Mouse (Mus musculus) testis, adult 2 months (tissue): Measurements from ENCODE around the gene Cxcl2. TPM values are rescaled to one million over a fixed set of nuclear protein-coding genes. Genes with fewer than 3 reads are reported as not detected.

Experiments
- H3K27ac ChIP-seq: fragments of 200-500 bp; 2 replicates; pipeline ENCODE4 v1.5.1; 2012; ENCODE audit warnings: low read depth, low read length; ENCODE audit not compliant: control insufficient read depth, insufficient read depth
- H3K27me3 ChIP-seq: fragments of 200-500 bp; 2 replicates; pipeline ENCODE4 v1.6.1; 2012; ENCODE audit warnings: mild to moderate bottlenecking, low read length, moderate library complexity; ENCODE audit not compliant: control insufficient read depth, insufficient read depth
- H3K36me3 ChIP-seq: fragments of 200-500 bp; 2 replicates; pipeline ENCODE4 v1.6.1; 2012; ENCODE audit warnings: mild to moderate bottlenecking, low read length; ENCODE audit not compliant: control insufficient read depth, insufficient read depth
- H3K4me1 ChIP-seq: fragments of 200-500 bp; 2 replicates; pipeline ENCODE4 v1.6.1; 2012; ENCODE audit warnings: low read length; ENCODE audit not compliant: control insufficient read depth, insufficient read depth
- H3K4me3 ChIP-seq: fragments of 200-500 bp; 2 replicates; pipeline ENCODE4 v1.5.1; 2012; ENCODE audit warnings: low read depth, mild to moderate bottlenecking, low read length, moderate library complexity, mixed read lengths; ENCODE audit not compliant: control insufficient read depth
- CTCF ChIP-seq: fragments of 200-500 bp; IDR thresholded peaks from 2 replicates; pipeline ENCODE4 v1.5.1; 2012; ENCODE audit warnings: low read depth, mild to moderate bottlenecking, inconsistent platforms, low read length, moderate library complexity; ENCODE audit not compliant: control insufficient read depth, insufficient read depth, insufficient replicate concordance
- POLR2A ChIP-seq: fragments of 200-500 bp; IDR thresholded peaks from 2 replicates; pipeline ENCODE4 v1.6.1; 2012; ENCODE audit warnings: low read depth, mild to moderate bottlenecking, inconsistent platforms, low read length, moderate library complexity; ENCODE audit not compliant: control insufficient read depth
- polyA plus RNA-seq: library from polyadenylated mRNA; depleted of rRNA; stranded (reverse); fragments of >200 nt; gene quantifications from 2 replicates; pipeline ENCODE4 v1.2.3, GENCODE M21; 2012; rRNA removed

Cxcl2 gene
- not detected in 2 replicates for polyA plus RNA-seq

GRCm38 (mm10) chr5:90903339-90904020 is at the start of gene Cxcl2:
Gene Cxcl2 (plus strand): TSS chr5:90903871.
- Histone ChIP-seq H3K27me3 (no peaks in the 10 kb centered on the region), H3K27ac (no peak within 1 kb of the TSS)
- TF ChIP-seq CTCF, result no peak
- TF ChIP-seq POLR2A, result no peak

GRCm38 (mm10) chr5:90855308-90856230 is 48.1 kb upstream of the Cxcl2 start:
- Histone ChIP-seq H3K4me1 (no peaks in the 10 kb centered on the region), H3K4me3 (no peak overlapping the region), H3K36me3 (no peaks in the 10 kb centered on the region), H3K27ac (no peak overlapping the region), H3K27me3 (no peaks in the 10 kb centered on the region)
- no peak for TF ChIP-seq POLR2A
- no peak for TF ChIP-seq CTCF

More at GRCm38 (mm10) chr5:90903339-90904020, at the start of gene Cxcl2:
- H3K36me3 ChIP-seq, result no peaks in the 10 kb centered on the region
- no peak within 1 kb of the TSS; the same call in 1 of the 2 replicates for H3K4me3 ChIP-seq
- peaks cover 3% of the 10 kb centered on the region for H3K4me1 ChIP-seq

- Histone ChIP-seq H3K27ac (no peak overlapping the region), H3K4me3 (no peak overlapping the region), H3K4me1 (no peaks in the 10 kb centered on the region), H3K36me3 (no peaks in the 10 kb centered on the region), H3K27me3 (no peaks in the 10 kb centered on the region)
- TF ChIP-seq POLR2A, result no peak
These were observed 46.2 kb upstream of the Cxcl2 start for GRCm38 (mm10) chr5:90857463-90857862.

- no peak for TF ChIP-seq POLR2A
- TF ChIP-seq CTCF, result no peak
- H3K27me3 ChIP-seq, result no peaks in the 10 kb centered on the region
- H3K27ac ChIP-seq, result no peak overlapping the region
- no peaks in the 10 kb centered on the region for H3K36me3 ChIP-seq
- H3K4me1 ChIP-seq, result no peaks in the 10 kb centered on the region
- H3K4me3 ChIP-seq, result no peak overlapping the region
These were observed 45.2 kb upstream of the Cxcl2 start for GRCm38 (mm10) chr5:90858429-90858828.

- Histone ChIP-seq H3K4me3 (no peak overlapping the region), H3K27ac (no peak overlapping the region), H3K27me3 (no peaks in the 10 kb centered on the region), H3K36me3 (no peaks in the 10 kb centered on the region), H3K4me1 (no peaks in the 10 kb centered on the region)
- TF ChIP-seq POLR2A (no peak), CTCF (no peak)
These were observed 44.6 kb upstream of the Cxcl2 start for GRCm38 (mm10) chr5:90859031-90859430.

GRCm38 (mm10) chr5:90861876-90862375 is 41.7 kb upstream of the Cxcl2 start:
- Histone ChIP-seq H3K36me3 (no peaks in the 10 kb centered on the region), H3K27ac (no peak overlapping the region), H3K27me3 (no peaks in the 10 kb centered on the region), H3K4me3 (no peak overlapping the region), H3K4me1 (no peaks in the 10 kb centered on the region)
- TF ChIP-seq POLR2A, result no peak
- TF ChIP-seq CTCF, result no peak

- Histone ChIP-seq H3K27ac (no peak overlapping the region), H3K4me3 (no peak overlapping the region), H3K4me1 (no peaks in the 10 kb centered on the region), H3K36me3 (no peaks in the 10 kb centered on the region), H3K27me3 (no peaks in the 10 kb centered on the region)
- TF ChIP-seq POLR2A, result no peak
- TF ChIP-seq CTCF, result no peak
These were observed 36.9 kb upstream of the Cxcl2 start for GRCm38 (mm10) chr5:90866770-90867169.
